Mouse (Mus musculus) heart, embryonic 14.5 days (tissue): ENCODE measurements around the gene Mcrip2. TPM values are rescaled to one million over a fixed set of nuclear protein-coding genes. Genes with fewer than 3 reads are reported as not detected.

Experiments
- ATAC-seq: fragments of 200-750 bp; cut with Nextera tagmentation; 2 replicates; pipeline ENCODE4 v1.8.0; 2017; ENCODE audit warnings: low read depth, moderate TSS enrichment; ENCODE audit not compliant: insufficient number of reproducible peaks, insufficient read depth, low FRiP score
- H3K27ac ChIP-seq, 2 experiments: fragments of 200-500 bp in 1 of 2; fragments of 300-500 bp in 1 of 2; sonication (generic) in 1 of 2; replicated peaks in 1 of 2; 2 replicates each; pipeline ENCODE4 v1.5.1; 2012 to 2014; ENCODE audit warnings: low read depth in 2 of 2, low read length in 2 of 2, control low read depth in 1 of 2, mild to moderate bottlenecking in 1 of 2, mixed read lengths in 1 of 2; ENCODE audit not compliant: control insufficient read depth in 1 of 2, insufficient read depth in 1 of 2
- H3K27me3 ChIP-seq: fragments of 300-500 bp; sonication (generic); 2 replicates; pipeline ENCODE4 v1.6.1; 2014; ENCODE audit warnings: mild to moderate bottlenecking, low read length, control low read depth; ENCODE audit not compliant: control insufficient read depth, insufficient read depth
- H3K36me3 ChIP-seq: fragments of 300-500 bp; sonication (generic); 2 replicates; pipeline ENCODE4 v1.6.1; 2014; ENCODE audit warnings: mild to moderate bottlenecking, control low read depth, low read length, mixed read lengths; ENCODE audit not compliant: control insufficient read depth, insufficient read depth
- H3K4me1 ChIP-seq, 2 experiments: fragments of 200-500 bp in 1 of 2; fragments of 300-500 bp in 1 of 2; sonication (generic) in 1 of 2; 2 replicates each; pipeline ENCODE4 v1.6.1; 2012 to 2014; ENCODE audit warnings: low read length in 2 of 2, control low read depth in 1 of 2, mixed read lengths in 1 of 2; ENCODE audit not compliant: control insufficient read depth in 2 of 2, insufficient read depth in 2 of 2
- H3K4me2 ChIP-seq: fragments of 300-500 bp; sonication (generic); 2 replicates; pipeline ENCODE4 v1.6.1; 2014; ENCODE audit warnings: mild to moderate bottlenecking, low read length
- H3K4me3 ChIP-seq, 2 experiments: fragments of 200-500 bp in 1 of 2; fragments of 300-500 bp in 1 of 2; sonication (generic) in 1 of 2; 2 replicates each; pipeline ENCODE4 v1.5.1; 2012 to 2014; ENCODE audit warnings: low read length in 2 of 2, mild to moderate bottlenecking in 2 of 2, control low read depth in 1 of 2, low read depth in 1 of 2, moderate library complexity in 1 of 2; ENCODE audit not compliant: control insufficient read depth in 1 of 2, insufficient read depth in 1 of 2
- H3K9ac ChIP-seq: fragments of 300-500 bp; sonication (generic); 2 replicates; pipeline ENCODE4 v1.6.1; 2014; ENCODE audit warnings: mild to moderate bottlenecking, low read length
- H3K9me3 ChIP-seq: fragments of 300-500 bp; sonication (generic); 2 replicates; pipeline ENCODE4 v1.6.1; 2016; ENCODE audit warnings: low read length, control low read depth; ENCODE audit not compliant: control insufficient read depth
- whole genome bisulfite sequencing: fragments of 180-500 bp; shearing (Covaris S2); extraction: QIAGEN DNeasy Blood & Tissue Kit; methylation state at CpG from one replicate; pipeline ENCODE4 v1.1.7; 2014; 5-methylcytosine and 5-hydroxymethylcytosine counted together
- polyA plus RNA-seq: library from polyadenylated mRNA; unstranded; fragments of >200 nt; fragmentation: Nextera tagmentation; extraction: Ambion mirVana; gene quantifications from 2 replicates; pipeline ENCODE4 v1.2.1, GENCODE M21; 2014

The Mcrip2 gene
- polyA plus RNA-seq, 1 experiment from 2014 or later = 184 TPM

- Histone ChIP-seq H3K9me3 (no peaks in the 10 kb centered on the region), H3K27ac (no peak overlapping the region), H3K9ac (no peak overlapping the region), H3K36me3 (peaks cover 15% of the 10 kb centered on the region), H3K4me3 (no peak overlapping the region), H3K4me2 (no peak overlapping the region), H3K4me1 (peaks cover 13 to 29% of the 10 kb centered on the region in 2 experiments), H3K27me3 (no peaks in the 10 kb centered on the region)
- 90% methylated on average over 8 of the region's 8 CpGs for WGBS
- no peak for ATAC-seq
These were observed 934 bp upstream of the Mcrip2 start for GRCm38 (mm10) chr17:25869498-25869897.

GRCm38 (mm10) chr17:25867836-25868600 is 546 bp downstream of the Mcrip2 start:
- WGBS = under 1% methylated on average over 41 of the region's 42 CpGs
- peak; percentile 31 for ATAC-seq
- Histone ChIP-seq H3K9me3 (no peaks in the 10 kb centered on the region), H3K9ac (peak overlapping the region; percentile 93), H3K4me2 (peak overlapping the region; percentile 86), H3K36me3 (peaks cover 29% of the 10 kb centered on the region), H3K4me1 (peaks cover 7 to 21% of the 10 kb centered on the region in 2 experiments; a peak in 3 of 4 replicates), H3K4me3 (peak overlapping the region; percentile 84 to 92), H3K27ac (peak overlapping the region; percentile 73 to 97), H3K27me3 (no peaks in the 10 kb centered on the region)

- Histone ChIP-seq H3K9me3 (no peaks in the 10 kb centered on the region), H3K27ac (peak overlapping the region; percentile 73 to 97), H3K4me1 (peaks cover 7 to 21% of the 10 kb centered on the region in 2 experiments; a peak in 3 of 4 replicates), H3K4me3 (peak overlapping the region; percentile 84 to 92), H3K9ac (peak overlapping the region; percentile 93), H3K27me3 (no peaks in the 10 kb centered on the region), H3K4me2 (peak overlapping the region; percentile 86), H3K36me3 (peaks cover 33% of the 10 kb centered on the region)
- WGBS = 12% methylated on average over 7 of the region's 7 CpGs
- ATAC-seq = no peak
These were observed 1.1 kb downstream of the Mcrip2 start for GRCm38 (mm10) chr17:25867509-25867835.

- Histone ChIP-seq H3K27me3 (no peaks in the 10 kb centered on the region), H3K4me2 (0 out of 2 replicates have a peak overlapping the region, but pooled peaks have one; percentile 1), H3K36me3 (peaks cover 36% of the 10 kb centered on the region), H3K4me1 (peaks cover 7 to 30% of the 10 kb centered on the region in 2 experiments; a peak in 3 of 4 replicates), H3K4me3 (no peak overlapping the region), H3K9ac (no peak overlapping the region), H3K27ac (no peak overlapping the region), H3K9me3 (no peaks in the 10 kb centered on the region)
- no peak for ATAC-seq
- WGBS = 93% methylated on average over 3 of the region's 3 CpGs
These were observed 2.4 kb downstream of the Mcrip2 start for GRCm38 (mm10) chr17:25866172-25866571.

- Histone ChIP-seq H3K4me1 (peaks cover 12 to 37% of the 10 kb centered on the region in 2 experiments), H3K4me2 (no peak overlapping the region), H3K27ac (no peak overlapping the region), H3K9me3 (no peaks in the 10 kb centered on the region), H3K9ac (no peak overlapping the region), H3K4me3 (no peak overlapping the region), H3K36me3 (peaks cover 36% of the 10 kb centered on the region), H3K27me3 (no peaks in the 10 kb centered on the region)
- ATAC-seq = no peak
- WGBS = 86% methylated on average over 11 of the region's 11 CpGs
These were observed 3.3 kb downstream of the Mcrip2 start for GRCm38 (mm10) chr17:25865288-25865687.

GRCm38 (mm10) chr17:25864311-25864710 is 4.3 kb downstream of the Mcrip2 start:
- Histone ChIP-seq H3K4me1 (peaks cover 12 to 37% of the 10 kb centered on the region in 2 experiments), H3K36me3 (peaks cover 36% of the 10 kb centered on the region), H3K9me3 (no peaks in the 10 kb centered on the region), H3K4me2 (no peak overlapping the region), H3K27ac (no peak overlapping the region), H3K4me3 (no peak overlapping the region), H3K27me3 (no peaks in the 10 kb centered on the region), H3K9ac (no peak overlapping the region)
- WGBS = 90% methylated on average over 14 of the region's 14 CpGs
- no peak for ATAC-seq

- Histone ChIP-seq H3K27me3 (no peaks in the 10 kb centered on the region), H3K9ac (no peak overlapping the region), H3K36me3 (peaks cover 36% of the 10 kb centered on the region), H3K27ac (no peak overlapping the region), H3K9me3 (no peaks in the 10 kb centered on the region), H3K4me1 (peaks cover 9 to 32% of the 10 kb centered on the region in 2 experiments), H3K4me3 (no peak overlapping the region), H3K4me2 (no peak overlapping the region)
- no peak for ATAC-seq
- 90% methylated on average over 6 of the region's 6 CpGs for WGBS
These were observed 4.9 kb downstream of the Mcrip2 start for GRCm38 (mm10) chr17:25863681-25864080.
